Mouse (Mus musculus): ENCODE measurements around the gene Syne4.

The Syne4 gene

DNA sequence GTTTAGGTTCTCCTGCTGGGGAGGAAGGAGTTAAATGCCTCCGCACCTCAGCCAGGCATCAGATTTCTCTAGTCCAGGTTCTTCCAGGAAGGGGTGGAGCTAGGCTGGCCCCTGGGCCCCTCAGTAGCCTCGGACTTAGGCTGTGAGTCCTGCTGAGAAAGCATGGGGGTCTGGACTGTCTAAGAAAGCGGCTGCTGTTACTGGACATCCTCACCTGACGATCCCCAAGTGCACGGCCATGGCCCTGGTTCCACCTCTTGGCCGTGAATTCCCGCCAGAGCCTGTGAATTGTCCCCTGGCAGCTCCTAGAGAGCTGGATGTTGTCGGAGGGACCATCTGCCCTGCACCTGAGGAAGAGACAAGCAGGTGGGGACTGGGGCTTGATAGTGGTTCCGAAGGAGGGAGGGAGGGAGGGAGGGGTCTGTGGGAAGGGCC is at the start of gene Syne4:
TSS of gene Syne4 (plus strand) at position 87 of the 435 bp plus-strand sequence.
- no peak for TF ChIP-seq GATA4 (IDR thresholded peaks at IDR 0.05; ENCODE audit: insufficient replicate concordance, low read length)

- no peak for TF ChIP-seq GATA4 (IDR thresholded peaks at IDR 0.05; ENCODE audit: insufficient replicate concordance, low read length)
Observed at GRCm38 (mm10) chr7:30265041-30265440, 49.6 kb upstream of the Syne4 start.

GRCm38 (mm10) chr7:30265531-30265930 is 49.1 kb upstream of the Syne4 start:
- TF ChIP-seq GATA4 (IDR thresholded peaks at IDR 0.05; ENCODE audit: insufficient replicate concordance, low read length) = no peak

DNA sequence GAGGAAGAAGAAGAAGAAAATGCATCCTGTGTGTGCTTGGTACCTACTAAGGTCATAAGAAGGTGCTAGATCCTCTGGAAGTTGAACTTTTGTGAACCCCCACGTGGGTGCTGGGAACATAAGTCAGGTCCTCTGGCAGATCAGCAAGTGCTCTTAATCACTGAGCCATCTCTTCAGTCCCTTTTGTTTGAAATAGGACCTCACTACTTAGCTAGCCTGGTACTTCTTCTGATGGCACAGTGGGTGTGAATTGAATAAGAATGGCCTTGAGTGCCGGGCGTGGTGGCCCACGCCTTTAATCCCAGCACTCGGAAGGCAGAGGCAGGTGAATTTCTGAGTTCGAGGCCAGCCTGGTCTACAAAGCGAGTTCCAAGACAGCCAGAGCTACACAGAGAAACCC is 48.7 kb upstream of the Syne4 start:
- no peak for TF ChIP-seq GATA4 (IDR thresholded peaks at IDR 0.05; ENCODE audit: insufficient replicate concordance, low read length)

DNA sequence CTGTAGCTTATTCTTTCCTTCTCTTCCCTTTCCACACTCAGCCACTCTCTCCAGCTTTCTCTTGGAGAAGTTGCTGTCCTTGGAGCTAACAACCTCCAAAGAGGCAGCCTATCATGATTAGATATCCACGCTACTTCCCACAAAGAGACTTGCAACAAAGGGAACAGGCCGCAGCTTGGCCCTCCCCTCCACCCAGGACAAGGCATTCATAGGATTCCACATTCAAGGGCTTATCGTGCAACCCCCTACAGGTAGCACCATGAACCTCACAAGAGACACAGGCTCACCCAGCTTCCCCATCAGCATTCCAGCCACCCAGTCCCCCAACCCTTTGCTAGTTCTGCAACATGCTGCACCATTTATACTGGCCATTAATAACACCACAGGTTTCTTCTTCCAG is 47.8 kb upstream of the Syne4 start:
- no peak for TF ChIP-seq GATA4 (IDR thresholded peaks at IDR 0.05; ENCODE audit: insufficient replicate concordance, low read length)

- no peak for TF ChIP-seq GATA4 (IDR thresholded peaks at IDR 0.05; ENCODE audit: insufficient replicate concordance, low read length)
Observed at GRCm38 (mm10) chr7:30269641-30270040, 45.0 kb upstream of the Syne4 start.

DNA sequence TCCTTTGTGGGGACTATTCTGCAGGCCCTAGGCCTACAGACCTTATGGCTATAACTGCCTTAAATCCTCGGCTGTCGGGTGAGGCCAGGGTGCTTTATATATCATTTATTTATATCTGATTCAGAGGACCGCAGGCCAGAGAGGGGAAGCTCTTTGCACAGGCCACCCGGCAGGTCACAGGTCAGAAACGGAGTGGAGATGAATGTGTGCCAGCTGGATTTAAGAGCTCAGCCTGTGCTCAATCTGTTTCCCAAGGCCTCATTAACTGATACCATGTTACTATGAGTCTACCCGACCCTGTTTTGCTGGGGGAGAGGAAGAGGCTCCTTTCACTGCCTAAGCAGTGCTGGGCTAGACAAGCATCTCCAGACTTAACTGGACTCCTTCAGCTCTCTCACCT is 40.2 kb upstream of the Syne4 start:
- no peak for TF ChIP-seq GATA4 (IDR thresholded peaks at IDR 0.05; ENCODE audit: insufficient replicate concordance, low read length)

- TF ChIP-seq GATA4 (IDR thresholded peaks at IDR 0.05; ENCODE audit: insufficient replicate concordance, low read length) = no peak
Observed at GRCm38 (mm10) chr7:30278911-30279310, 35.7 kb upstream of the Syne4 start.

GRCm38 (mm10) chr7:30279536-30279935 is 35.1 kb upstream of the Syne4 start:
- TF ChIP-seq GATA4 (IDR thresholded peaks at IDR 0.05; ENCODE audit: insufficient replicate concordance, low read length) = no peak

DNA sequence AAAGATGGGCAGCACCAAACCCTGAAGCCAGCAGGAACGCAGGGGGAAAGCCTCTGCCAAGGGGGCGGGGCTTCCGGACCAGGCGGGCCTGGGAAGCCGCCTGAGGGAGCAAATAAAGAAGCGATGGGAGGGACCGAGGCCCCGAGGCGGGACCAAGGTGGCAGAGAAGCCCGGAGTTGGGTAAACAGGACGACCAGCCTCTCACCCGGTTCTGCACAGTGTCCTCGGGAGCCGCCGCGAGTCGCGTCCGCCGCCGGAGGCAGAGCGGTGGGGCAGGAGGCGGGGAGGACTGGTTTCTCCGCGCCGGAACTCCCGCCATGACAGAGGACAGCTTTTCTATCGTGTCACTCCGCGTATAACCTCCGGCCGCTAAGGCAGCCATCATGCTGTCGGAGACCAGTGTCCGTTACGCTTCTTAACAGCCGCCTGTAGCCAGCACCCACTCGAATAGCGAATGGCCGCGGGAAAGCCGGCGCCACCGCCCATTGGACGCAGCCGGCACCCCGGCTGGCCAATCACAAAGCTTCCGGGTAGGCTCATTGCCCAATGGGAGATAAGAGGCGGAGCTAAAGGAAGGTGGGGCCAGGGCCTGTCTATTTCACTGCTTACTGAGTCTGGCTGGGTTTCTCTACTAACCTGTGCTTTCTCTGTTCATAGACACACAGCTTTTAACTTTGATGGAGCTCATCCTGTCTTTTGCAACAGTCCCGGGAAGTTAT is 34.5 kb upstream of the Syne4 start, which contains the start of the genes Thap8 and Wdr62:
TSS of gene Thap8 (plus strand) at position 144 of the 719 bp plus-strand sequence.
TSS of gene Wdr62 (minus strand) at position 469 of the 719 bp plus-strand sequence.
- no peak for TF ChIP-seq GATA4 (IDR thresholded peaks at IDR 0.05; ENCODE audit: insufficient replicate concordance, low read length)

GRCm38 (mm10) chr7:30280670-30281138 is 33.9 kb upstream of the Syne4 start:
- no peak for TF ChIP-seq GATA4 (IDR thresholded peaks at IDR 0.05; ENCODE audit: insufficient replicate concordance, low read length)

DNA sequence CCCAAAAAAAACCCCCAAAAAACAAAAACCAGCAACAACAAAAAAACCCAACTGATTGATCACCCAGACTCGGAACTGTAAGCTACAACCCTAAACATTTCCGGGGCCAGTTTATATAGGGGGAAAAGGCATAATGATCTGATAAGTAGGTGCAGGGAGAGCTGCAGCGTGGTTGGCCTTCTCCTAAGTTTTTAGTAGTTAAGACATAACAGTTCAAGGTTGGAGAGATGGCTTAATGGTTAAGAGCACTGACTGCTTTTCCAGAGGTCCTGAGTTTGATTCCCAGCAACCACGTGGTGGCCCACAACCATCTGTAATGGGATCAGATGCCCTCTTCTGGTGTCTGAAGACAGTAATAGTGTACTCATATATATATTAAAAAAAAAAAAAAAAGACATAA is 33.1 kb upstream of the Syne4 start:
- no peak for TF ChIP-seq GATA4 (IDR thresholded peaks at IDR 0.05; ENCODE audit: insufficient replicate concordance, low read length)

GRCm38 (mm10) chr7:30282740-30283139 is 31.9 kb upstream of the Syne4 start:
- TF ChIP-seq GATA4 (IDR thresholded peaks at IDR 0.05; ENCODE audit: insufficient replicate concordance, low read length) = no peak

GRCm38 (mm10) chr7:30286701-30287410 is 27.8 kb upstream of the Syne4 start:
- TF ChIP-seq GATA4 (IDR thresholded peaks at IDR 0.05; ENCODE audit: insufficient replicate concordance, low read length) = no peak

- no peak for TF ChIP-seq GATA4 (IDR thresholded peaks at IDR 0.05; ENCODE audit: insufficient replicate concordance, low read length)
Observed at GRCm38 (mm10) chr7:30288046-30288445, 26.6 kb upstream of the Syne4 start.

GRCm38 (mm10) chr7:30289071-30289713 is 25.4 kb upstream of the Syne4 start:
- no peak for TF ChIP-seq GATA4 (IDR thresholded peaks at IDR 0.05; ENCODE audit: insufficient replicate concordance, low read length)
